Mouse (Mus musculus): ENCODE measurements around the gene Krtap10-10. TPM values are rescaled to one million over a fixed set of nuclear protein-coding genes. Genes with fewer than 3 reads are reported as not detected.

Krtap10-10 gene
- polyA plus RNA-seq, 1 experiment from 2014 or later = not detected

Other genes starting within 250 kb of the Krtap10-10 start
- 105 to 245 TPM (median 141 TPM) in 3 replicates for gene Sumo3, start 229.8 kb upstream of the Krtap10-10 start, polyA plus RNA-seq (2018)
- gene Gm49325, start 229.8 kb upstream of the Krtap10-10 start, polyA plus RNA-seq (2018) = 3.3 TPM in 1 of 3 replicates, not detected in the others
- gene Ube2g2, start 213.7 kb upstream of the Krtap10-10 start, polyA plus RNA-seq (2018) = 50.6 to 63.6 TPM (median 52.1 TPM) in 3 replicates
- gene Tspear, start 149.4 kb upstream of the Krtap10-10 start, polyA plus RNA-seq (2018) = not detected in 3 replicates
- not detected in 3 replicates for gene Gm19402, start 145.2 kb upstream of the Krtap10-10 start, polyA plus RNA-seq (2018)
- not detected in 3 replicates for gene Gm9508, start 138.7 kb upstream of the Krtap10-10 start, polyA plus RNA-seq (2018)
- not detected in 3 replicates for gene Gm10272, start 129.3 kb upstream of the Krtap10-10 start, polyA plus RNA-seq (2018)
- gene Gm10024, start 124.5 kb upstream of the Krtap10-10 start, polyA plus RNA-seq (2018) = not detected in 3 replicates
- not detected in 3 replicates for gene Gm10142, start 120.1 kb upstream of the Krtap10-10 start, polyA plus RNA-seq (2018)
- gene Krtap12-1, start 115.3 kb upstream of the Krtap10-10 start, polyA plus RNA-seq (2018) = not detected in 3 replicates
- not detected in 3 replicates for gene Gm10100, start 109.5 kb upstream of the Krtap10-10 start, polyA plus RNA-seq (2018)
- not detected in 3 replicates for gene Gm18596, start 93.3 kb upstream of the Krtap10-10 start, polyA plus RNA-seq (2018)
- not detected in 3 replicates for gene Gm9736, start 84.6 kb upstream of the Krtap10-10 start, polyA plus RNA-seq (2018)
- not detected in 3 replicates for gene Gm3233, start 76.3 kb upstream of the Krtap10-10 start, polyA plus RNA-seq (2018)
- not detected in 3 replicates for gene Gm3238, start 64.6 kb upstream of the Krtap10-10 start, polyA plus RNA-seq (2018)
- gene Gm7138, start 59.0 kb upstream of the Krtap10-10 start, polyA plus RNA-seq (2018) = not detected in 3 replicates
- not detected in 3 replicates for gene Gm3250, start 53.4 kb upstream of the Krtap10-10 start, polyA plus RNA-seq (2018)
- not detected in 3 replicates for gene Gm7137, start 47.7 kb upstream of the Krtap10-10 start, polyA plus RNA-seq (2018)
- not detected in 3 replicates for gene Gm9639, start 40.9 kb upstream of the Krtap10-10 start, polyA plus RNA-seq (2018)
- not detected in 3 replicates for gene Gm19668, start 36.8 kb upstream of the Krtap10-10 start, polyA plus RNA-seq (2018)
- not detected in 3 replicates for gene Gm9507, start 24.1 kb upstream of the Krtap10-10 start, polyA plus RNA-seq (2018)
- not detected in 3 replicates for gene Gm2696, start 21.3 kb upstream of the Krtap10-10 start, polyA plus RNA-seq (2018)
- gene Krtap10-4, start 8.9 kb upstream of the Krtap10-10 start, polyA plus RNA-seq (2018) = not detected in 3 replicates
- gene Gm36176, start 10.9 kb downstream of the Krtap10-10 start, polyA plus RNA-seq (2018) = not detected in 3 replicates
- gene Gm10318, start 16.9 kb downstream of the Krtap10-10 start, polyA plus RNA-seq (2018) = not detected in 3 replicates
- gene Gm3285, start 26.0 kb downstream of the Krtap10-10 start, polyA plus RNA-seq (2018) = not detected in 3 replicates
- 0.09 TPM in 1 of 3 replicates, not detected in the others for gene Lrrc3, start 66.6 kb downstream of the Krtap10-10 start, polyA plus RNA-seq (2018)
- gene Trpm2, start 134.6 kb downstream of the Krtap10-10 start, polyA plus RNA-seq (2018) = 2.6 to 5.5 TPM (median 4.7 TPM) in 3 replicates
- gene 1810043G02Rik, start 142.6 kb downstream of the Krtap10-10 start, polyA plus RNA-seq (2018) = 9.8 to 15.6 TPM (median 10.6 TPM) in 3 replicates
- 12.8 to 25.9 TPM (median 18.5 TPM) in 3 replicates for gene Pfkl, start 174.1 kb downstream of the Krtap10-10 start, polyA plus RNA-seq (2018)
- 0.14 to 2.0 TPM in 2 of 3 replicates, not detected in the other for gene Dnmt3l, start 206.0 kb downstream of the Krtap10-10 start, polyA plus RNA-seq (2018)
- not detected in 3 replicates for gene Aire, start 207.7 kb downstream of the Krtap10-10 start, polyA plus RNA-seq (2018)
- gene Icosl, start 233.4 kb downstream of the Krtap10-10 start, polyA plus RNA-seq (2018) = 3.6 to 12.1 TPM (median 7.4 TPM) in 3 replicates

Data from macrophage (primary cell).